Mouse (Mus musculus) thymus, adult 2 months (tissue): Measurements from ENCODE around the gene Ang. TPM values are rescaled to one million over a fixed set of nuclear protein-coding genes. Genes with fewer than 3 reads are reported as not detected.

Experiments
- DNase-seq: peaks from one replicate; pipeline ENCODE4 v3.0.0; 2021
- H3K27ac ChIP-seq: fragments of 200-500 bp; 2 replicates; pipeline ENCODE4 v1.5.1; 2012; ENCODE audit warnings: low read length, control low read depth; ENCODE audit not compliant: control insufficient read depth, insufficient read depth
- H3K27me3 ChIP-seq: fragments of 200-500 bp; 2 replicates; pipeline ENCODE4 v1.6.1; 2012; ENCODE audit warnings: mild to moderate bottlenecking, low read length, moderate library complexity, mixed read lengths; ENCODE audit not compliant: control insufficient read depth, insufficient read depth
- H3K36me3 ChIP-seq: fragments of 200-500 bp; 2 replicates; pipeline ENCODE4 v1.6.1; 2012; ENCODE audit warnings: mild to moderate bottlenecking, low read length, moderate library complexity; ENCODE audit not compliant: control insufficient read depth, insufficient read depth
- H3K4me1 ChIP-seq: fragments of 200-500 bp; replicated peaks from 2 replicates; pipeline ENCODE4 v1.6.1; 2012; ENCODE audit warnings: low read length; ENCODE audit not compliant: control insufficient read depth, insufficient read depth
- H3K4me3 ChIP-seq: fragments of 200-500 bp; 2 replicates; pipeline ENCODE4 v1.5.1; 2012; ENCODE audit warnings: mild to moderate bottlenecking, low read length, control low read depth, moderate library complexity; ENCODE audit not compliant: control insufficient read depth, insufficient read depth
- CTCF ChIP-seq: fragments of 200-500 bp; IDR thresholded peaks from 2 replicates; pipeline ENCODE4 v1.5.1; 2012; ENCODE audit warnings: mild to moderate bottlenecking, control low read depth, low read length, moderate library complexity, borderline replicate concordance; ENCODE audit not compliant: control insufficient read depth, poor library complexity, insufficient read depth; ENCODE audit errors: extremely low read depth
- POLR2A ChIP-seq: fragments of 200-500 bp; IDR thresholded peaks from 2 replicates; pipeline ENCODE4 v1.6.1; 2012; ENCODE audit warnings: mild to moderate bottlenecking, low read length, control low read depth, moderate library complexity; ENCODE audit not compliant: control insufficient read depth, poor library complexity, insufficient read depth; ENCODE audit errors: extremely low read depth
- WGBS: fragments of 180-500 bp; shearing (Covaris S2); methylation state at CpG from one replicate; pipeline ENCODE4 v1.1.7; 2018; 5-methylcytosine and 5-hydroxymethylcytosine counted together
- polyA plus RNA-seq: library from polyadenylated mRNA; depleted of rRNA; stranded (reverse); fragments of >200 nt; gene quantifications from 2 replicates; pipeline ENCODE4 v1.2.3, GENCODE M21; 2012

The Ang gene
- polyA plus RNA-seq, 1 experiment = 7.5 TPM

GRCm38 (mm10) chr14:51054243-51055237, 36.4 kb upstream of the Ang start:
- TF ChIP-seq POLR2A (no peak), CTCF (no peak)
- no peak overlapping the region for H3K4me3 ChIP-seq
- no peaks in the 10 kb centered on the region for H3K36me3 ChIP-seq
- H3K27ac ChIP-seq = no peak overlapping the region
- H3K4me1 ChIP-seq = no peaks in the 10 kb centered on the region
- 94% methylated on average over 13 of the region's 13 CpGs for WGBS
- H3K27me3 ChIP-seq = no peaks in the 10 kb centered on the region
- no peak for DNase-seq

- Histone ChIP-seq H3K27ac (no peak within 1 kb of the TSS), H3K4me1 (no peaks in the 10 kb centered on the region), H3K4me3 (no peak within 1 kb of the TSS), H3K27me3 (no peaks in the 10 kb centered on the region), H3K36me3 (no peaks in the 10 kb centered on the region)
- WGBS = 33% methylated on average over 9 of the region's 9 CpGs
- TF ChIP-seq POLR2A = no peak
- TF ChIP-seq CTCF = no peak
- no peak for DNase-seq
Measured at GRCm38 (mm10) chr14:51057401-51057831, 33.5 kb upstream of the Ang start, which contains the start of gene Rnase12. Gene Rnase12 (minus strand): TSS chr14:51057661.

GRCm38 (mm10) chr14:51060761-51061160, 30.2 kb upstream of the Ang start:
- H3K27me3 ChIP-seq = no peaks in the 10 kb centered on the region
- DNase-seq = no peak
- H3K4me3 ChIP-seq = no peak overlapping the region
- H3K36me3 ChIP-seq = no peaks in the 10 kb centered on the region
- 97% methylated on average over 5 of the region's 5 CpGs for WGBS
- peaks cover 3% of the 10 kb centered on the region for H3K4me1 ChIP-seq
- no peak for TF ChIP-seq POLR2A
- no peak overlapping the region for H3K27ac ChIP-seq

GRCm38 (mm10) chr14:51068956-51069355, 22.0 kb upstream of the Ang start:
- DNase-seq = no peak
- Histone ChIP-seq H3K27me3 (no peaks in the 10 kb centered on the region; the same call in 1 of the 2 replicates), H3K4me3 (no peak overlapping the region), H3K36me3 (no peaks in the 10 kb centered on the region), H3K27ac (no peak overlapping the region), H3K4me1 (peaks cover 3% of the 10 kb centered on the region)
- 95% methylated on average over 5 of the region's 5 CpGs for WGBS
- TF ChIP-seq CTCF (no peak), POLR2A (no peak)

- Histone ChIP-seq H3K36me3 (no peaks in the 10 kb centered on the region), H3K27me3 (no peaks in the 10 kb centered on the region; the same call in 1 of the 2 replicates), H3K4me1 (peaks cover 3% of the 10 kb centered on the region), H3K27ac (no peak overlapping the region), H3K4me3 (no peak overlapping the region)
- TF ChIP-seq CTCF = no peak
- no peak for TF ChIP-seq POLR2A
- WGBS = 92% methylated on average over 2 of the region's 2 CpGs
- DNase-seq = peak; percentile 58
Measured at GRCm38 (mm10) chr14:51069617-51070016, 21.3 kb upstream of the Ang start.

GRCm38 (mm10) chr14:51074335-51074734, 16.6 kb upstream of the Ang start, which contains the start of gene Olfr750:
Gene Olfr750 (minus strand): TSS chr14:51074435.
- WGBS = 97% methylated on average over 3 of the region's 3 CpGs
- no peak within 1 kb of the TSS for H3K27ac ChIP-seq
- TF ChIP-seq POLR2A = no peak
- TF ChIP-seq CTCF = no peak
- H3K36me3 ChIP-seq = no peaks in the 10 kb centered on the region
- H3K27me3 ChIP-seq = no peaks in the 10 kb centered on the region
- H3K4me1 ChIP-seq = no peaks in the 10 kb centered on the region
- no peak for DNase-seq
- H3K4me3 ChIP-seq = no peak within 1 kb of the TSS

GRCm38 (mm10) chr14:51079180-51079579, 11.8 kb upstream of the Ang start:
- Histone ChIP-seq H3K36me3 (no peaks in the 10 kb centered on the region), H3K27ac (no peak overlapping the region), H3K4me3 (no peak overlapping the region), H3K4me1 (peaks cover 10% of the 10 kb centered on the region), H3K27me3 (no peaks in the 10 kb centered on the region; the same call in 1 of the 2 replicates)
- no peak for DNase-seq
- 96% methylated on average over 1 of the region's 1 CpGs for WGBS
- TF ChIP-seq CTCF (no peak), POLR2A (no peak)
